Mouse (Mus musculus) cerebellum, adult 11-12 months (tissue): ENCODE results near the gene Akap9.
"Not testable (repeated sequence)": the region's sequence is repeated elsewhere in the genome, so short reads cannot be mapped to it uniquely, and the experiment has no call there.

Experiments
- DNase-seq: peaks from one replicate; pipeline ENCODE4 v3.0.0; 2022

Akap9 gene

DNA sequence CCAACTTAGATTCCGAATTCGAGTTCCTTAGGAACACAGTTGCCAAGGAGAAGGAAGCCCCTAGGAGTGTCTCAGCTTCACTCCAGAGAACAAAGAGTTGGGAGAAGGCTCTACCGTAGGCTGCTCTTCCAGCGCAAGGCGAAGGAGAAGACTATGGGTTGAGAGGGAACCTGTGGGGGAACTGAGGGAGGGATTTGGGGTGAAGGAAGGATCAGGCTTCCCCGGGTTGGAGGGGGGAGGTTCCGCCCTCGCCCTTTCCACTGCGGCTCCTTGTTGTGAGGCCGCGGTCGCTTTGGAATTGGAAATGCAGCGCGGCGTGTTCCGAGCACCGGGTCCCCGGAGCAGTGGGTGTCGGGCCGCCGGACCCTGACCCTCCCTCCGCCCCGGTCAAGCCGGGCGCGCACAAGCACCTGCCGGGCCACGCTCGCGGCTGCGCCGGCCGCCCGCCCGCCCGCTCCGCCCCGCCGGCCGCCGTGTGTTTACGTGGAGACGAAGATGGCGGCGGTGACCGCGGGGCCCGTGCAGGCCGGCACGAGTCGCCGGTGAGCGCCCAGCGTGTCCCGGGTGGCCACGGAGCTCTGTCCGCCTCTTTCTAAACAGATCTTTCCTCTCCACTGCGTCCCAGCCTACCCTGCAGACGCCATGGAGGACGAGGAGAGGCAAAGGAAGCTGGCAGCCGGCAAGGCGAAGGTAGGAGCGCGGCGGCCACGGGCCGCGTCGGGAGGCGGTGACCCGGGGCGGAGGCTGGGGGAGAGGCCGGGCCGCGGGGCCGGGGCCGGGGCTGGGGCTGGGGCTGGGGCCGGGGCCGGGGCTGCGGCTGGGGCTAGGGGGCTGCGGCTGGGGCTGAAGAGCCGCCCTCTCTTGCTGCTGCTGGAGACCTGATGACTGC is at the start of gene Akap9:
Gene Akap9 (plus strand): TSS at position 254 of the 889 bp plus-strand sequence.
- DNase-seq = peak; percentile 74

DNA sequence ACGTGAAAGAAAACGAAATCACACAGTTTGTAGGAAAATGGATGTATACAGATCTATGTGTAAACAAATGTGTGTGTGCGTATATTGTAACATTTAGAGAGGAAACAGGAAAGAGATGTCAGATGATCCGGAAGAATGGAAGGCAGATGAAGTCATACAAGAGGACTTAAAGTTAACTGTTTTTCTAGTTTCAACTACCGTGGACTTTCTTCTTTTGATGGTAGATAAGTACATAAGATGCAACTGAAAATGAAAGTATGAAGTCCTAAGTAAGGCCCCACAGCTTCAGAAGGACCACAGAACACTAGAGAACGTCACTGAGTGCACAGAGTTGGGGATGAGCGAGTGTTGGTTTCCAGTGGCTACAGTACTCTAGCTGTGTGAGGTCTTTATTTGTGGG is 41.0 kb upstream of the Akap9 start:
- DNase-seq = not testable (repeated sequence)

DNA sequence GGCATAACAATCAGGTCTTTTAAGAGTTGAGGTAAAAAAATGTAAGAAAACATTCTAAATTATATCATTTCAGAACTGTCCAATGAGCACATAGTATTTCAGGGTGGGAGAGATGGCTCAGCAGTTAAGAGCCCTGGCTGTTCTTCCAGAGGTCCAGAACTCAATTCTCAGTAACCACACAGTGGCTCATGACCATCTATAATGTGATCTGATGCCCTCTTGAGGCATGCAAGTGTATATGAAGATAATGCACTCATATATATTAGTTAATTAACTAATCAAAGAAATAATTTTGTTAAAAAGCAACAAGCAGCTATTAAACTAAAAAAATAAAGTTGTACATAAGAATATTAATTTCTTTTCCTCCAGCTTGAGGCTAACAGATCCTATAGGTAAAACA is 38.7 kb upstream of the Akap9 start:
- DNase-seq = no peak

DNA sequence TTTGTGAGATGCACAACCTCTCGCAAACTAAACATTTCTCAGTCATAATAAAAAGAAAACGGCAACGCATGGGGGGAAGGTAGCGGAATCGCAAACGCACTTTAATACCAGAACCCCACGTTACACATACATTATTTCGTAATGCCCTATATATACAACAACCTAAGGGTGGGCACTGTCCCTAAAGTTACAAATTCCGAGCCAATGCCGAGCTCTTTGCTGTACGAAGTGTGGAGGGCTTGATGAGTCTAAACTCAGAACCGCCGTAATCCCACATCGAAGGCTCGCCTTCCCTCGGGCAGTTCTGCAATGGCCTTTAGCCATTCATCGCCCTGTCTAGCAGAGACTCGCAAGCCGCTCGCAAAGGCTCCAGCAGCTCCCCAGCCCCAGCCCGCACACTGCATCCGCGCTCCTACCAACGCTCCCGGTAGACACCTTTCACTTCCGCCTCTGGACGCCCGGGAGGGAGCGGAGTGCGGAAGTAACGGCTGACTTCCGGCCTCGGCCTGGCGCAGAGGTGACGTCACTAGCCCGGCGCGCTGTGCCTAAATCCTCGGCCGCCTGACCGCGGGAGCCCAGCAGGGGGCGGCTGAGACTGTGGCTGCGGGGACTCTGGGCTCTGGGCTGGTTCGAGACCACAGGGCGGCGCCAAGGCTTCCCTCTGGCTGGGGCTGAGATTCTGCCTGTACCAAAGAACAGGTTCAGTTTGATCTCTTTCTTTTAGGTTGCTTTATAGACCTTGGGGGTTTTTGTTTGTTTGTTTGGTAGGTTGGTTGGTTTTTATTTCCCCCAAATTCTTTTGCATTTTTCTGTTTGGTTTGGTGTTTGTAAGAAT is 34.2 kb upstream of the Akap9 start, which contains the start of gene Mterf1a:
Gene Mterf1a (minus strand): TSS at position 475 of the 835 bp plus-strand sequence.
- DNase-seq = peak; percentile 67

DNA sequence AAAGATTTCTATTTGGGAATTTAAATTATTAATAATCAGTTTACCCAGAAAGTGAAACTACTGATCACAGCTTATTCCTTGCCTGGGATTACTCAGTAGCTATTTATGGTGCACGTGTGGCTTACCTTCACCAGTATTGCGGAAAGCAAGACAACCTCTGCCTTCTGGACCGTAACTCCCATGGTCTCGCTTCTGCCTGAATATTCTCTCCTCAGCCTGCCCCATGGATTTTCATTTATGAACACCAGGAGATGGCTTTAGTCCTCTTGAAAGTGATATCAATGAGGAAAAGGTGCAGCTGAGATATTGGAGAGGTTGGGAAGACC is 33.6 kb upstream of the Akap9 start:
- DNase-seq = not testable (repeated sequence)

DNA sequence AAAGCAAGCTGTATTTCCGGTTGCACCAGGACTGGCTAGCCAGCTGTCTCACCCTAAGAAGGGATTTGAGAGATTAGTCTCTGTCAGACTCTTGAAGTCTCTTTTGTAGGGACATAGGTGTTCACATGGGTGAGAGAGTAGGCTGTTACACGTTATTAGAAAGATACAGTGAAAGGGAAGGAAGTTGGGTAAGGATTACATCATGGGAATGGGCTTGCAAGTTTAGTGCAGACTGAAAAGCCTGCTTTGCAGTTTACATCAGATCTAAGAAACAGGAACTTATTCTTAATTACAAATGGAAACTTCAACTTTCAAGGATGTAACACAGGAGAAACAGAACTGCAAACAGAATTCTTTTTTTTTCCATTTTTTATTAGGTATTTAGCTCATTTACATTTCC is 22.4 kb upstream of the Akap9 start:
- no peak for DNase-seq

DNA sequence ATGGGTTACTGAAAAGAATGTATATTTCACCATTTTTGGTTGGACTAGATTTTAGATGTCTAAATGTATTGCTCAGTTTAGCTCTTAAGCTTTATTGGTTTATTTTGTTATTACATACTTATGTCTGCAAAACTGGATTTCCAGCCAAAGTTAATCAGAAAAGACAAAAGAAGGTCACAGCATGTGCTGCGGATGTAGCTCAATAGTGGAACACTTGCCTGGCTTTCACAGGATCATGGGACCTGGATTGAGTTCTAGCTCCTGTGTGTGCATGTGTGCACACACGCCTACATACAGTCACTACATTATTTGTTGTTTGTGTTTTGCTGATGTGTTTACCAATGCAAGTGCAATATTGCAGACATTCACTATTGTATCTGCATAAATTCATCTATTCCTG is 5.5 kb upstream of the Akap9 start:
- DNase-seq = no peak

DNA sequence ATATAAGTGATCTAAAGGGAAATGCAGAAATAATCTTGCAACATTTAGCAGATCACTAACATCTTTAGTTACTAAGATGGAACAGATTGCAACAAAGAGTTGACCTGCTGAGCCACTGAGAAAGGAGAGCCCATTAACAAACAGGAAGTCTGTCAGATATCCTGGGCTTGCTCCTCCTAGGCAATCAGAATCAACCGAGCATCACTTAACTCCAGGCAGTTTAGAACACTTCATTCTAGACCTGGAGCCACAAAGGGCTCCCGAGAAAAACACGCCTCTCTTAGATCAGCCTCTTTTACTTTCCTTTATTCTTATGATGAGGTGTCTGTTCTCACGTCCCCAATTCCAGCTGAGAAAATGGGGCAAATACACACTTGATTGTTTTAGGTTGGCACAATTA is 1.2 kb upstream of the Akap9 start:
- DNase-seq = no peak

DNA sequence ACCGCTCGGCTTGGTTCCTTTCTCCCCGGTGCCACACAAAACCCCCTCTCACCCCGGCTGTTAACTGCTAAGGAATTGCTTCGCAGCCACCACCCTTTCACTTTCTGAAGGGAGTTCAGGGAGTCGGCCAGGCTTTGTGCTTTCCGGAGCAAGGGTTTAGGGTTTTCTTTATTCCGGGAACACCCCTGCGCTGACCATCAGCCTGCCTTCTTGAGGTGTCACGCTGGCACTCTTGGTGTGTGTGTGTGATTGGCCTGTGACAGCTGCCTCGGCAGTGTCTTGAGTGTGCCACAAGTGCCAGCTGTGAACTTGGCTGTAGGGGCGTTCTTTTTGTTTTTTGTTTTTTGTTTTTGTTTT is 814 bp downstream of the Akap9 start:
- peak; percentile 32 for DNase-seq

DNA sequence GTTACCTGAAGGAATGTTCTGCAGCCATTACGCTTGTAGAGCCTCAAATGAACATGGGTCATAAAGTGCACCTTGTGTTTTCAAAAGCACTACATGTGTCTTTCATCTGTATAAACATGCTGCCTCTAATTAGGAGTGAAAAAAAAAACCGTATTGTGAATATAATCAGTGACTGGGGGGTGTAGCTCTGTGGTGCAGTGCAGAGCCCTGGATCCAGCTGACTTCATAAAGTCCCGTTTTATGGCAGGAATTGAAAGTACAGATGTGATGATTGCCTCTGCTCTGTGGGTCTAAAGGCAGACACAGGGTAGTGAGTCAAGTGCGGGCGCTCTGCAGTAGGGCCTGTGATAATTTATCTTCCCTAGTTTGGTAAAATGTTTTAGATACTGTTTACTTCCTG is 2.9 kb downstream of the Akap9 start:
- no peak for DNase-seq

DNA sequence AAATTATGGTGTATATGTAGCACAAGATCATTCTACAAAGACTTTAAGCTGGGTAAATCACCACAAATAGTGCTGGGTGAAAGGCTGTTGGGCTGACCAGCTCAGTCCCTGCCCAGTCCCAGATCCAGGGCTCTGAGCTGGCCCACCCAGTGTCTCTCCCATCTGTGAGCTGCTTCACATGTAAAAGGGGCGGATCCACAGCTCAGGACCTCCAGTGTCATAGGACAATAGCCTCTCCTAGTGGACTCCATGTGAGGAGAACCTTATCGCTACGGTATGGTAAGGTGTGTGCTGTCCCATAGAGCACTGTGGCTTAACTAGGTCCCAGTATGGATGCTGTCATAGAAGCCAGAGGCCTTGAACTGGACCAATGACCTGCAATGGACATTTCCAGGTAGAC is 3.8 kb downstream of the Akap9 start:
- DNase-seq = no peak

DNA sequence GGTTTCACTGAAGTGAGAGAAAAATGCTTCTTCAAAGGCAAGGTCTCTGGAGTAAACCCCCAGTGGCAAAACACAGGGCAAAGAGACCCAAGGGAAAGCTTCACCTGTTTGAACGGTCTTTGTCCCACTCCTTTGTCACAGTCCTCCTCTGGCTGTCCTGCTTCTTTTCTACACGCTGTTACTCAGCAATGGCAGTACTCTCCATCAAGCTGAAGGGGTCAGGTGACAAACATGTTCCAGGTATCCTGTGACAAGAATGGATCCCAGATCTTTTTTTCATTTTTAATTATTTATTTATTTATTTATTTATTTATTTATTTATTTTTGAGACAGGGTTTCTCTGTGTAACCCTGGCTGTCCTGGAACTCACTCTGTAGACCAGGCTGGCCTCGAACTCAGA is 5.7 kb downstream of the Akap9 start:
- no peak for DNase-seq

DNA sequence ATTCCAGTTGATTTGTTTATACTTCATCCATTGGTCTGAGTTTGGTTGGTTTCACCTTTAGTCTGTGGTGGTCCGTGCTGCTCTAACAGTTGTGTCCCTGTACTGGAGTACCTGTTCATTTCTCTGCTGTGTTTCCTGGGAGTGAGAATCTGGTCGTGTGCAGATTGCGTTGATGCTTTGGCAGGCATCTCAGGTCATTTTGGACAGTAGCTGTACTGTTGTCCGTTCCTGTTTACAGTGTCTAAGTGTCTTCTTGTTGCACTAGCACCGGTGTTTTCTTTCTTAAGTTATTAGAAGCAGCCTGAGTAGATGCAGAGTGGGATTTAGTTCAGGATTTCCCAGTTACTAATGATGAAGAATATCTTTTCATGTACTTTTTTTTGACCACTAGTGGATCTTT is 7.4 kb downstream of the Akap9 start:
- no peak for DNase-seq

DNA sequence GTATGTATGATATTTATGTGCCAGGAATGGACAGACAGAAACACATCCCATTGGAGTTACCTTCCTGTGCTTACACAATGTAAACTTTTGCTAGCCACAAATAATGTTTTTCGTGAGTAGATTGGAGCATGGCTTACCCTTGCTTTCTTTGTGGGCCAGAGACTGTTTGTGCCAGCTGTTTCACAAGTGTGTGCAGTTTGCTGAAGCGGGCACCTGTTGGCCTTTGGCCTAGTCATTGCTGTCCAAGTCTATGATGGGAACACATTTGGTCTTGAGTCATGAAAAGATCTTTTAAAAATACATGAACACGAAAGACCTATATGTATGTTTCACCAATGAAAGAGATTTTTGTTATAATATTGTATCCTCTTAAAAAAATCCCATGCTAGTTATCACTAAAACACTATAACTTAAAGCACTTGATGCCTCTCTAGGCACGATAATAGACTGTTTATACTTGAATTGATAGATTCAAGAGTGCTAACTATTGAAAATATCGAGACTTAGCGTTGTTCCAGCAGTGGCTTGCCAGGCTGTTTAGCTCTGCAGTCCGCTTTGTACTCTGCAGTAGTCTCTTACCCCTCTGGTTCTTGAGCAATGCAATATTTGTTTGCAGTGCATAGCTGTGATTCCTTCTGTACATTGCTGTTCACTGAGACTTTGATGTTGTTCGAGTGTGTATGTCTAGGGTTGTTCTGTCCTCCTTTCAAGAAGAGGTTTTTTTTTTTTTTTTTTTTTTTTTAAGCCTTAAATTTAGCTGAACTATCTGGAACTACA is 8.1 kb downstream of the Akap9 start:
- DNase-seq = no peak

DNA sequence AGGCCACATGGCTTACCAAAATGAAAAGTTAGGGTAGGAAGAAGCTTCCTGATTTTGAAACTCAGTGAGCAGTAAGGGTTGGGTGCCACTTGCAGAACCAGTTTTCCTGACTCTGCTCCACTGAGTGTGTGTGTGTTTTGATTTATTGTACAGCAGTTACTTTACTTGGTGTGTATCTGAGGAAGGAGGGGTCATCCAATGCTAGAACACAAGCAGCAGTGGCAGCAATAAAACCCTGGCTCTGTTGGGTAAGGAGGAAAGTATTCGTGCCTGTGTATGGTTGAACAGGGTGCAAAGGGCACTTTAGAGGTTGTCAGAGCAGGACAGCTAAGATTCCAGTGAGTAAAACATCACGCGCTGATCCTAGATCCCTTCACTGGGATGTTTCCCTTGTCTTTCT is 11.1 kb downstream of the Akap9 start:
- DNase-seq = no peak

DNA sequence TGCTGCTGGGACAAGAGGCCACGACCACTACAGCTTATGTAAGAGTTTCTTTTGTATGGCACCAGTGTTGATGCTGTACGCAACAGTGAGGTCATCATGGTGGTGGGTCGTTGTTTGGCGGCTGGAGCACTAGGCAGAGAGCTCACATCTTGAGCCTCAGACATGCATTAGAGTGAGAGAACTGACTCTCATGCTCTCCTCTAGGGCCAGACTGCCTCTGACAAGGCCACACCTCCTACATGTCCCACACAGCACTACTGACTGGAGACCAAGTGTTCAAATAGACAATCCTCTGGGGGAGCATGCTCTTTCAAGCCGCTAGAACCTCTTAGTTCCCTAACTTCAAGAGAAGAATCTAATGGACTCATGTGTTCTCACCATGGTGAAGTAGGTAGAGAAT is 11.5 kb downstream of the Akap9 start:
- DNase-seq = no peak

DNA sequence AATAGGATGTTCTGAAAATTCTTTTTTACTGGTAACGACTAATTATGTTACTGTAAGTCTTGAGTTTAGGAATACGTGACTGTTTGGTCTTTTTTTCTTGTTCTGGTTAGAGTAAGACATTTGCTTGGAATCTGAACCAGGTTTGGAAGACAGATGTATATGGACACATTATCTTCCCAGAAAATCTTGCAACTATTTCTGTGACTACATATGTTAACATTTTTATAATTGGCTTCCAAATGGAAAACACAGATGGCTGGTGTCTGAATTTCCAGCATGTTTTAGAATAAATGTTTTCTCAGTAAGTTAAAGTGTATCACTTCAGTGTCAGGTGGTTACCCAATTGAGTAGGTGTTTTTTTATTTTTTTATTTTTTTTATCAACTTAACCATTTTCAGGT is 13.4 kb downstream of the Akap9 start:
- DNase-seq = no peak

DNA sequence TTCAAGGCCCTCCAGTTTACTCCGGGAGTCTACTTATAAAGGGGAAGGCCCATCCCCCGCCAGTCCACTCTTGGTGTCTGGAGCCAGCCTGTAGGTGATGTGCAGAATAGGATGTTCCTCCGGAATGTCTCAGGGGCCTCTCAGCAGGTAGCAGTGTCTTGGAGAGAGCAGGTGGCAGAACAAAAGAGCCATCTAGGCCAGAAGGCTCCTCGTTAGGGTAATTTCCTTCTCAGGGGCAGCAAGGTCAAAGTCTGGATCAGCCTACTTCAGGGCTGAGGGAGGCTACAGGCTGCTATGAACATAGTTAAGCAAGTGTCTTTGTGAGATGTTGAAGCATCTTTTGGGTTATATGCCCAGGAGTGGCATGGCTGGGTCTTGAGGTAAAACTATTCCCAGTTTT is 15.3 kb downstream of the Akap9 start:
- DNase-seq = not testable (repeated sequence)

DNA sequence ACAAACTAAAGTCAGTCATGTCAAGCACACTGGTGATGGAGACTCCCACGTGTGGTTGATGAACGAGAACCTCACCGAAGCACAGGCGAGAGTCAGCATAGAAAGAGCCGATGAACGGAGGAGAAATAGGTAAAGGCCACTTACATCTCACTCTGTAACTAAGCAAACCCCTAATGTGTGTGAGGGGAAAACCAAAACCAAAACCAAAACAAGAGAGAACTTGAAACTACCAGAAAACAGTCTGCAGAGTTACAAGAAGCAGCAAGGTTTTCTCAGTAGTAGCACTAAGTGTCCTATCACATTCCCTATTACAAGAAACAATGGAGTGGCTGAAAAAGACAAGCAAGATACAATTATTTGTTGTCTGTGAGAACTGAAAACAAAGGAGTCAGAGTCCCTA is 24.6 kb downstream of the Akap9 start:
- no peak for DNase-seq

DNA sequence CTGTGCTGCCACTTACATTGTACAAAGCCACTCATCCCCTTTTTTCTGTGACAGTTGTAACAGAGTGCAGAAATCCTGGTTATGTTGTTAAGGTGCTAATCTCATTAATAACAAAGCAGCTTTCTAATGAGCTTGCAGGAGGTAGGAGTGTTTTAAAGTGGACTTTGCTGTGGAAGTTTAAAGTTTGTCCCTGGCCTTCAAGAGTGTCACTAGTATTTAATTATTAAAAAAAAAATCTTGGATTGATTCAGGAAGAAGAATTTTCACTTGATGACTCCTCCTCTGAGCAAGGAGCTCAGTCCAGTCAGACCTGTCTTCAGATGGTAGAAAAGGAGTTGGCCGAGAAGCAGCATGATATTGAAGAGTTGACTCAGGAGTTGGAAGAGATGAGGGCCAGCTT is 26.7 kb downstream of the Akap9 start:
- no peak for DNase-seq

DNA sequence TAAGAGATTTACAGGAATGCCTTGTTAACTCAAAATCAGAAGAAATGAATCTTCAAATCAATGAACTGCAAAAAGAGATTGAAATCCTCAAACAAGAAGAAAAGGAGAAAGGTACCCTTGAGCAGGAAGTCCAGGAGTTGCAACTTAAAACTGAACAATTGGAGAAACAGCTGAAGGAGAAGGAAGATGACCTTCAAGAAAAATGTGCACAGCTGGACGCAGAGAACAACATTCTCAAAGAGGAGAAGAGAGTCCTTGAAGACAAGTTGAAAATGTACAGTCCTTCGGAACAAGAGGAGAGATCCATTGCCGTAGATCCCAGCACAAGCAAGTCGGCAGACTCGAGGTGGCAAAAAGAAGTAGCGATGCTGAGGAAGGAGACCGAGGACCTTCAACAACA is 33.4 kb downstream of the Akap9 start:
- no peak for DNase-seq

DNA sequence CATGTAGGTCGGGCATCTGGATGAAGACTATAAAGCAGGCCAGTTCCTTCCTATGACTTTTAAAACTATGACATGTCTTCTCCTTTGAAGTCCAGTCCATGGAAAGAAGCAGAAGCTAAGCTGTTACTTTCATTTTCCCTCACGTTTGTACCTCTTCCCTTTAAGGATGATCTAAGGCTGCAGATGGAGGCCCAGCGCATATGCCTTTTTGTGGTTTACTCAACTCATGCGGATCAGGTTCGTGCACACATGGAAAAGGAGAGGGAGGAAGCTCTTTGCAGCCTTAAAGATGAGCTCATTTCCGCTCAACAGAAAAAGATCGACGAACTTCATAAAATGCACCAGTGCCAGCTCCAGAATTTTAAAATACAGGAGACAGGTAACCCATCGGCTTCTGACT is 40.6 kb downstream of the Akap9 start:
- DNase-seq = no peak

DNA sequence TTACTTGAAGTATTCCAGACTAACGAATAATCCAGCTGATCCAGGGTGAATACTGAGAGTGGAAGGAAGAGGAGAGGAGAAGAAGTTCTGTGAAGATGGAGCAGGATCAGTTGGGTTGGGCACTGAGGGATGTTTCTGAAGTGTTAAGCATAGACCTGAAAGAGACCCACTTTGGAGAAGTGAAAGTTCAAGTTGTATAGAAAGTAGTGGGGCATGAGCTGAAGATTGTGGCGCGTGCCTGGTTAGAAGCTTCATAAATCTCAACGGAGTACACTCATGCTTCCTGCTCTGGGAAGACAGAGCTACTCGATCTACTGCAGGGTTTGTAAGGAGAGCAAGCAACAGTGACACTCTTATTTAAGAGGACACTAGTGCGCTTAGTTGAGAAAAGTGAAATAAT is 41.3 kb downstream of the Akap9 start:
- no peak for DNase-seq

DNA sequence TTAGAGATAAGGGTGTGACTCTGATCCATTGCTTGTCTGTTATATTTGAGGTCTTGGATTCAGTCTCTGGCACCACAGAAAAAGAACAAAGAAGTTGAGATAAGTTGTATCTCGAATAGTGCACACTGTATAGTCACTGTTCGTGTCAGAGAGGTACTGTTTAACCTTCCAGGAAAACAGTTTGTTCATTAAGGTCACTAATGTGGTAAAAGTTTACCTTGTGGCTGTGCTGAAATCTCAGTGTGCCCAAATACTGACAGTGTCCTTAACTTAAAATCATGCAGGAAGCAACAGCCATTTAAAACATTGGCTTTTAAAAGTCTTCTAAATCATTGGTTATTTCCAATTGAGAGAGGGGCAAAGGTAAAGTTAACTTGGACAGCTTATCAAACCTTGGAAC is 43.1 kb downstream of the Akap9 start:
- DNase-seq = no peak
